Mouse (Mus musculus) forebrain, embryonic 13.5 days (tissue): Measurements from ENCODE around the gene R3hcc1l. TPM values are rescaled to one million over a fixed set of nuclear protein-coding genes. Genes with fewer than 3 reads are reported as not detected.

Source experiments
- ATAC-seq: fragments of 200-750 bp; cut with Nextera tagmentation; 2 replicates; pipeline ENCODE4 v1.8.0; 2017
- H3K27ac ChIP-seq: fragments of 300-500 bp; sonication (generic); 2 replicates; pipeline ENCODE4 v1.5.1; 2015; ENCODE audit warnings: inconsistent platforms, mild to moderate bottlenecking, moderate library complexity
- H3K27me3 ChIP-seq: fragments of 300-500 bp; sonication (generic); 2 replicates; pipeline ENCODE4 v1.6.1; 2015; ENCODE audit warnings: mild to moderate bottlenecking, inconsistent platforms
- H3K36me3 ChIP-seq: fragments of 300-500 bp; sonication (generic); 2 replicates; pipeline ENCODE4 v1.6.1; 2015; ENCODE audit warnings: mild to moderate bottlenecking, inconsistent platforms; ENCODE audit not compliant: poor library complexity, severe bottlenecking
- H3K4me1 ChIP-seq: fragments of 300-500 bp; sonication (generic); 2 replicates; pipeline ENCODE4 v1.6.1; 2015; ENCODE audit warnings: inconsistent platforms
- H3K4me2 ChIP-seq: fragments of 300-500 bp; sonication (generic); 2 replicates; pipeline ENCODE4 v1.6.1; 2015; ENCODE audit warnings: inconsistent platforms, mild to moderate bottlenecking, moderate library complexity
- H3K4me3 ChIP-seq: fragments of 300-500 bp; sonication (generic); 2 replicates; pipeline ENCODE4 v1.5.1; 2015; ENCODE audit warnings: mild to moderate bottlenecking, inconsistent platforms
- H3K9ac ChIP-seq: fragments of 300-500 bp; sonication (generic); 2 replicates; pipeline ENCODE4 v1.6.1; 2015; ENCODE audit warnings: mild to moderate bottlenecking, inconsistent platforms
- H3K9me3 ChIP-seq: fragments of 300-500 bp; sonication (generic); replicated peaks from 2 replicates; pipeline ENCODE4 v1.6.1; 2016; ENCODE audit warnings: inconsistent platforms
- WGBS: fragments of 180-500 bp; shearing (Covaris S2); methylation state at CpG from one replicate; pipeline ENCODE4 v1.1.7; 2015; 5-methylcytosine and 5-hydroxymethylcytosine counted together
- polyA plus RNA-seq: library from polyadenylated mRNA; unstranded; fragments of >200 nt; fragmentation: Nextera tagmentation; extraction: Ambion mirVana; gene quantifications from 2 replicates; pipeline ENCODE4 v1.2.1, GENCODE M21; 2015

R3hcc1l gene
- polyA plus RNA-seq, 1 experiment from 2014 or later = 18.1 TPM

GRCm38 (mm10) chr19:42639544-42639943, 121.0 kb downstream of the R3hcc1l start:
- Histone ChIP-seq H3K4me1 (0 out of 2 replicates have a peak, but pooled peaks cover 7% of the 10 kb centered on the region), H3K27ac (no peak overlapping the region), H3K36me3 (no peaks in the 10 kb centered on the region), H3K4me2 (no peak overlapping the region), H3K4me3 (no peak overlapping the region), H3K9ac (no peak overlapping the region), H3K9me3 (no peaks in the 10 kb centered on the region), H3K27me3 (no peaks in the 10 kb centered on the region)
- 84% methylated on average over 8 of the region's 8 CpGs for WGBS
- no peak for ATAC-seq

GRCm38 (mm10) chr19:42640211-42640610, 121.7 kb downstream of the R3hcc1l start:
- H3K9ac ChIP-seq = no peak overlapping the region

More at GRCm38 (mm10) chr19:42640211-42640610, 121.7 kb downstream of the R3hcc1l start:
- no peak overlapping the region for H3K27ac ChIP-seq
- H3K36me3 ChIP-seq = no peaks in the 10 kb centered on the region
- 86% methylated on average over 9 of the region's 9 CpGs for WGBS
- H3K4me1 ChIP-seq = 0 out of 2 replicates have a peak, but pooled peaks cover 7% of the 10 kb centered on the region
- H3K4me2 ChIP-seq = no peak overlapping the region
- no peak overlapping the region for H3K4me3 ChIP-seq
- H3K9me3 ChIP-seq = no peaks in the 10 kb centered on the region
- ATAC-seq = no peak
- no peaks in the 10 kb centered on the region for H3K27me3 ChIP-seq

Other genes starting within 250 kb of the R3hcc1l start
- 12.0 and 14.1 TPM in 2 replicates for gene Crtac1, start 87.0 kb upstream of the R3hcc1l start, polyA plus RNA-seq
- 0.11 and 0.13 TPM in 2 replicates for gene Loxl4, start 94.1 kb downstream of the R3hcc1l start, polyA plus RNA-seq
- gene Pyroxd2, start 234.0 kb downstream of the R3hcc1l start, polyA plus RNA-seq = 1.1 TPM in 2 replicates